Comparison of ENCODE assay signal across 8 mouse cellular contexts in the genomic region with DNA sequence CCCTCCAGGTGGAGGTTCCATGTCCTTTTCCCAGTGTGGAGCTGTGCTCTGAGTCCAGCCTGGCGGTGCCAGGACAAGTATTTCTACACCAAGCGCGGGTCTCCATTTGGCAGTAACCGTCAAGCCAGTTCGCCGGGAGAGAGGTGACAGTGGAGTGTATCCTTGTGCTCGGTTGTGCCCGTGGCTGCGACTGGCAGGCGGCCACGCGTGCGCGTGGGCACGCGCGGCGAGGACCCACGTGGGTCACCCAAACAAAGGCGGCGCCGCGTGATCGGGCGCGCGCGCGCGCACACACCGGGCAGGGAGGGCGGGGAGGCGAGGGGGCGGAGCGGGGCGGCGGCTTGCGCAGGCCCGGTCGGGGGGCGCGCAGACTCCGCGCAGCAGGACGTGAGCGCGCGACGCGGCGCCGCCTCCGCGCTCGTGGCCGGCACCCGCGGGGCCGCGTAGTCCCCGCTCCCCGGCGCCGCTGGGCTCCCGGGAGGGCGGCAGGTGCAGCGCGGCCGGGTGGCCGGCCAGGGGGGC. TPM values are rescaled to one million over a fixed set of nuclear protein-coding genes. Genes with fewer than 3 reads are reported as not detected.
A peak's percentile ranks its signal among the peaks of the same experiment; 100 is the strongest.
DNase-seq lines count a peak whose midpoint lies in the region; ATAC-seq lines count a peak whose summit lies in the region.

No protein-coding gene starts in this region.

- DNase-seq in adrenal gland, adult (ENCODE audit: inconsistent age in 2 of 2, low spot score in 1 of 2), result peak; percentile 90 to 95
- DNase-seq in embryo, embryonic 10 days (ENCODE audit: low spot score), result peak; percentile 73
- DNase-seq in gastrocnemius, adult 8-10 months (ENCODE audit: low spot score in 2 of 2), result peak; percentile 67 to 76
- peak; percentile 91 for DNase-seq in induced T-regulatory cell, adult 2 months (ENCODE audit: low read depth)
- peak; percentile 77 to 87 for DNase-seq in left cerebral cortex, adult 8-10 months (ENCODE audit: low spot score in 2 of 2)
- peak; percentile 90 for DNase-seq in right cerebral cortex, postnatal 14 days
- DNase-seq in urinary bladder, postnatal 36 days (ENCODE audit: low spot score in 2 of 2), result peak; percentile 66 to 74

- peak; percentile 34 for ATAC-seq in megakaryocyte, adult 5-6 weeks (ENCODE audit: poor library complexity, severe bottlenecking)

RNA-seq across cellular contexts. Expression of a gene that starts 1.0 kb away (rescaled TPM):
- 1 to 10 TPM; 5.8 to 9.2 (median 8.1) TPM for total RNA-seq in gastrocnemius, adult 8-10 months (2022)
- total RNA-seq in left cerebral cortex, adult 8-10 months (2022), result 10 to 100 TPM; 31.1 to 39.9 (median 34.5) TPM
- 11.5 and 13.1 TPM in 2 replicates for total RNA-seq in megakaryocyte, adult 5-6 weeks (2015)
- total RNA-seq in megakaryocyte, adult 5-6 weeks (2017), result 36.8 and 46.0 TPM in 2 replicates

RNA-seq across cellular contexts. Expression of a gene that starts 24.9 kb away (rescaled TPM):
- total RNA-seq in gastrocnemius, adult 8-10 months (2022), result under 1 TPM; 0.02 to 0.36 (median 0.10) TPM
- 1 to 10 TPM; 5.5 to 6.9 (median 6.2) TPM for total RNA-seq in left cerebral cortex, adult 8-10 months (2022)
- 1.0 and 1.2 TPM in 2 replicates for total RNA-seq in megakaryocyte, adult 5-6 weeks (2015)
- 1.2 and 4.4 TPM in 2 replicates for total RNA-seq in megakaryocyte, adult 5-6 weeks (2017)

Comparison
In these comparisons a context has a peak if more than half of its experiments do, and no peak if none do; other contexts are left out.
1. Peak in every context shown above with its lines: DNase-seq and ATAC-seq.